Mouse (Mus musculus): ENCODE data around the gene Shc2.
A peak's percentile ranks its signal among the peaks of the same experiment; 100 is the strongest.

Gene Shc2

DNA sequence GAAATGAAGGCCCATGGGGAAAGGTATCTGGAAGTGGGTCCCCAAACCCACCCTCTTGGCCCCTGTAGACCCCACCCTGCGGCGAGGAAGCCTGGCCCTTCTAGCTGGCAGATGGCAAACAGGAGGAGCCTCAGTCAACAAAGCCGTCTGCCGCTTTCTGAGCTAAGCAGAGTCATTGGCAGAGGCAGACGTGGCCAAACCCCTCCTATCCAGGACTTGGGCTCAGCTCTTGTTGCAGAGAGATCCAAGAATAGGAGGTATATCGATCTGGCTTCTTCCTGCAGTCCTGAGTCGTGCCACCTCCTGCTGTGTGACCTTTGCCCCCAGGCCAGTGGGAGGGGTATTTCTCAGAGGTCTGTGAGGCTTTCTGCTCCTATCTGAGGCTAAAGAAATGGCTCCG lies 21.9 kb downstream of the Shc2 start:
- peak; percentile 45 for DNase-seq (ENCODE audit: low spot score)

DNA sequence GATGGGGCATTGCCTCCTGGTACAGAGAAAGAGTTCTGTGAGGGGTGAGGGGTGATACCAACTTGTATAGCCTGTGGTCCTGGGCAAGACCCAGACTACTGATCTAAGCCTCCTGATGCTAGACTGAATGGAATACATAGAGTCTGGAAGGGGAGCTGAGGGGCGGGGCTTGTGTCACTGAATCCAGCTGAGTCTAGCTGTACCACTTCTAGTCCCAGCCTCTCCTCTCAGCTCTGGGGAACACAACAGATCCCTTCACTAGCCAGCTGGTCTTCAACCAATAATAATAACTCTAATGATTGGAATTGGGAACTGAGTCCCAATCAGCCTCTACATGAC lies 23.4 kb downstream of the Shc2 start:
- DNase-seq (ENCODE audit: low spot score) = no peak

DNA sequence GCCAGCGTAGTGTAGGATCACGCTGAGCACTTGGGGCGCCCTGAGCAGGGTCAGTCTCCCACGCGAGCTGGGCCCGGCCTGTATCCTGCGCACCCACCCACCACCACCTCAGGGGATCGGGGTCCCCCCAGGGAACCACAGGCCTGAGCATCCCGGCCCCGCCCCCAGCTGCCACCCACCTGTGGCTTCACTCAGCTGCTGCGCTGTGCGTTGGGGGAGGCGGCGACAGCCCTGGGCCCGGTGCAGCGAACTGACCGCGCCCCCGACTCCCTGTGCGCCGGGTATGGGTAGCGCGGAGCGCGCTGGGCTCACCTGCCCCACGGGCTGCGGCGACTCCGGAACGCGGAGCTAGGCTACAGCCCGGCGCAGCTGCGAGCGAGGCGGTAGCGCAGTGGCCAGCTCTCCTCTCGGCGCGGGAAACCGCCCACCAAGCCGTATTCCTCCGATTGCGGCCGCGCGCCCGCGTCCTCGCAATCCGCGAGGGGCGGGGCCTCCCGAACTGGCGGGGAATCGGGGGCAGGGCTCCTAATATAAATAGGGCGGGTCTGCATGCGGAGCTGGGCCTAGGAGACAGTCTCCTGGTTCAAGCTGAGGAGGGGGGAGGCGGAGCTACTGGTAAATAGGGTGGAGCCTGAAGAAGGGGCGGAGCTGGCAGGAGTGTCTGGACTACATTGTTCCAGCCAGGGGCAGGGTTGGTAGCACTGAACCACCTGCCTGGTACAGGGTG lies 24.0 kb downstream of the Shc2 start, which contains the start of gene C2cd4c:
Gene C2cd4c (minus strand): TSS at position 448 of the 727 bp plus-strand sequence.
- peak; percentile 86 for DNase-seq (ENCODE audit: low spot score)

DNA sequence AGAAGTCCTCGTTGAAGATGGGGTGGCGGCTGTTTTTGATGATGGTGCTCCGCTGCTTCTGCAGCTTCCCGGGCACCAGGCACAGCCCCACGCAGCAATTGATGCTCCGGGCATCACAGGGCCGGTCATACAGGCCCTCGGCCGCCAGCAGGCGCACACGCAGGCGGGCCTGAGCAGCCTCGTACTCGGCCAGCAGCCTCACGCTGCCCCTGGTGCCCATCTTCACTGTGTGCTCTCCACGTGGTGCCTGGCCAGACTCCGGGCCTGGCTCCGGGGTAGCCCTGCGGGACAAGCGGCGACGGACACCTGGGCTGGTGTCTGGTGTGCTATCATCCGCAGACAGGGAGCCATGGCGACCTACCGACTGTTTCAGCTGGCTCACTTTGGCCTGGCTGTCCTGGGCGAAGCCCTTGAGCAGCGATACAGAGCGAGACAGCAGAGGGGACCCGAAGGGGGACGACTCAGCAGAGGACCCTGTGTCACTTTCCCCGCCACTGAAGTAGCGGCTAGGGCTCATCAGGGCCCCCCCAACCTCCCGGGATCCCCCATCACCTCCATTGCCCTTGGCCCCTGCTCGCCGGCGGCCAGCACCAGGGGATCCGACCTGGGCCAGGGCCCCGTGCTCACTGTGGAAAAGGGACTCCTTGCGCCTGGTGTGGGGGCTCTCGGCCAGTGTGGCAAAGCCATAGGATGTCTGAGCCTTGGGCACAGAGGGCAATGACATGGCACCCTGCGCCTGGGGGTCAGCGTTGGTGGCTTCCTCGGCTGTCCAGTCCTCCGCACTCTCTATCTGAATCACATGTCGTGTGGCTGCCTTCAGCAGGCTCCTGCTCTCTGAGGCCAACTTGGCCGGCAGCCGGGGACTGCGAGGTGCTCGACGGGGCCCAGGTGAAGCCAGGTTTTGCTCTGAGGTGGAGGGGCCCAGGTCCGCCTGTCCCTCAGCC lies 25.3 kb downstream of the Shc2 start:
- peak; percentile 66 for DNase-seq (ENCODE audit: low spot score)

DNA sequence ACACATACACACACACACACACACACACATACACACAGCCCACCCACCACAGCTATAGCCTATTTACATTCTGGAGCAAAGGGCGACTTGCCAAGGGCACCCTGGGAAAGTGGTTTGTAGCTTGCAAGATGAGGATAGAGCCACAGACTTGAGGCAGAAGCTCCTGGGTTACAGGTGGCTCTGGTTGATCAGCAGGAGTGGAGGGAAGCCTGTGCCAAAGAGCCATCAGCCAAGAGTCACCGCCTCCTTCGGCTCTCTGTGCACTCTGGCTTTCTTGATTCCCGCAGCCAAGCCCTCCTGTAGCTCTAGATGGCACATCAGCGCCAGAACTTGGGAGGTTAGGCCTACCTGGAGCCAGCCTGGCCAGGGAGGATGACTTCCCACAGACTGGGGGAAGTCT lies 26.4 kb downstream of the Shc2 start:
- no peak for DNase-seq (ENCODE audit: low spot score)

DNA sequence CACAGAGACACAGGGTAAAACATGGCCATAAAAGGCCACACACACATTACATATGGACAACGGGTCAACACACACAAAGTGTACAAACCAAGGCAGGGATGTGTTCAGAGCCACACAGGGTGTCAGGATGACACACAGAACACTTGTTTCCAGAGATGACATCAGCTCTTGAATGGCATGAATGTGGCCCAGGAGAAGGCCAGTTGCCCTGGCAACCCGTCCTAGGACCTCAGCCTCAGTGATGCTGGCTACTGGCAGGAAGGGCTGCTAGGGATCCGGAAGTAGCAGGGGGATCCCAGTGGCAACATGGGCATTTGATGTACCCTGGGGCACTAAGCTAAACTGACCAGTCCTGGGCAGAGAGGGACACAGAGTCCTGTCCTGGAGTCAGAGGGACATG lies 28.4 kb downstream of the Shc2 start:
- DNase-seq (ENCODE audit: low spot score) = no peak

DNA sequence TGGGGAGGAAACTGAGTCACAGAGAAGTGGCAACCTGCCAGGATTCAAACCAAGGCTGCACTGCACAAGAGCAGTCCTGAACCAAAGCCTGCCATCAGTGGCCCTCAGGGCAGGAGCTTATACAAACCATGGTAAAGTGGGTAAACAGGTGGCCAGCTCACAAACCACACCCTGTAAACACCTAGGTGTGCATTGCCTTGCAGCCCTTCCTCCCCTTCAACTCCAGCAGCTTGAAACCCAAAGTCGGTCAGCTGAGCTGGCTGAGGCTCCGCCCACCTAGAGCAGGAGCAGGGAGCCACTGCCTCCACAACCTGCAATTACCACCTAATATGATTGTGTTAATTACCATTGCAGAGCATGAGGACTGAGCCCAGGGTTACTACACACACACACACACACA lies 29.8 kb downstream of the Shc2 start:
- DNase-seq (ENCODE audit: low spot score) = no peak

DNA sequence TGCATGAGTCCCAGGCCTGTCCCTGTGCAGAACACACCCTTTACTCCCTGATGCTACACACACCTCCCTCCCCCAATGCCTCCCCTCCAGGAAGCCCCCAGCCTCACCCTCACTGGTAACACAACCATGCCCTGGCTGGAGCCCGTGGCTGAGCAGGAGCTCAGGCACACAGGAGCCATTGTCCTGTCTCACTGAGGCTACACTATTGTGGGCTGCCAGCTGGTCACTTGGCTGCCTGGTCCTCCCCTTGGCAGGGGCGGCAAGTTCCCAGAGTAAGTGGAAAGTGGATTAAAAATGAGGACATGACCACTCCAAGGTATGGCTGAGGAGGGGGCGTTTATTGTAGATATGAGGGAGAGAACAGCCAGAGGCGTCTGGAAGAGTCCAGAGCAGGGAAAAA lies 31.2 kb downstream of the Shc2 start:
- DNase-seq (ENCODE audit: low spot score) = no peak

DNA sequence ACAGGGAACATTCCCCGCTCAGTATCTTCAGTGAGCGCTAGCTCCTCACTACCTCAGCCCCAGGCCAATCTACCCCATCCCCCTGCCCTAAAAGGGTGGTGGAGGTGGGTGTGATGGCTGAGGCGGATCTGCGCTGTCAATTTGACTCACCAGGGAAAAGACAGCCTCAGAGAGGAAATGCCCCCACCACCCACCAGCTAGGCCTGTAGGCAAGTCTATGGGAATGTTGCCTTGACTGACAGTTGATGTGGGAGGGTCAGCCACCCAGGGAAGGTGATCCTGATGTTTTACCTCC lies 39.8 kb downstream of the Shc2 start:
- no peak for DNase-seq (ENCODE audit: low spot score)

DNA sequence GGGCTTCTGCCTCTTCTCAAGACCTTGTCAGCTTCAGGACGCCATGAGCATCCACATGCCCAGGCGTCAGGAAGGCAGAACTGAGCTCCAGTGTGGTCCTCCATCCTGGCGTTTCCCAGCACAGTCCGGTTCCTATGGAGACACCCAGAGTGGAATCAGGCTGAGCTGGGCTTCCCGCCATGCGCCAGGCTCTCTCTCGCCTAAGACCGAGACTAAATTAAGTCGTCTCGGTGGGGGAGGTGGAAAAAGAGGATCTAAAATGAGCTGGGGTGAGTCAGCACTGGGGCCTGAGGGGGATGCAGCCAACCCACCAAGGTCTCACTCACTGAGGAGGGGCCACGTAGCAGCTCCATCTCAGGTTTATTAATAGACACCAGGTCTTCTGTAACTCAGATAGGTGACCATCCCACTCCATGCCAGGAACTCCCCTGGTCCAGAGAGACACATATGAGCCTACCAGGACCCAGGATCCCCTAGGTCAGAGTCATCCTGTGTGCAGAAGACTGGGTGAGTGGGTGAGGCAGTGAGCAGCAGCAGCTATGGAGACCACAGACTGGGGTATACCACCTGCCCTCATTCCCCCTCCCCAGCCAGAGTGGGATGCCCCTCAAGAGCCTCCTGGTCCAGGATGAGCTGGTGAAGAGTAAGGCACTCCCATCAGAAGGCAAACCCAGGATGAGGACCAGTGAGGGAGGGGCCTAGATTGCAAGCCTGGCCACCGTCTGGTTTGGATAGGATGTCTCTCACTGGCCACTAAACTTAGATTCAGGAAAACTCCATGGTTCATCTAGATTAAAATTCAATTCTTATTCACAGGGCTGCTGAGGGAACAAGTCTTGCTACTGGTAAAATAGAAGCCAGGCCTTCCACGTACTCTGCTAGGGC lies 40.4 kb downstream of the Shc2 start:
- DNase-seq (ENCODE audit: low spot score) = no peak

DNA sequence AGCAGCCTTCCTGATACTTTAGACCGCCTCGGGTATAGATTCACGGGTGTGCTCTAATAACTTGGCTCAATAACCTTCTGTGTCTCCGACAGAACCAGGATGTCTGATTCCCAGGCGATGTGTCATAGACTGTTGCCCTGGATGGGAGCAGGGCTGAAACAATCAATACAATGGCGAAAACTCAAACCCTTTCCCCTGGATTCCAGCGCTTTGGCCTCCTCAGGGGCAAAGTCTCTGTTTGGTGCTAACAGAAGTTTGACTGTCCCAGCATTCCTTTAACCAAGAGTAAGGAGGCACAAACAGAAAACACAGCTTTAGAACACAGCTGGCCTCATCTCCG lies 42.2 kb downstream of the Shc2 start:
- no peak for DNase-seq (ENCODE audit: low spot score)

DNA sequence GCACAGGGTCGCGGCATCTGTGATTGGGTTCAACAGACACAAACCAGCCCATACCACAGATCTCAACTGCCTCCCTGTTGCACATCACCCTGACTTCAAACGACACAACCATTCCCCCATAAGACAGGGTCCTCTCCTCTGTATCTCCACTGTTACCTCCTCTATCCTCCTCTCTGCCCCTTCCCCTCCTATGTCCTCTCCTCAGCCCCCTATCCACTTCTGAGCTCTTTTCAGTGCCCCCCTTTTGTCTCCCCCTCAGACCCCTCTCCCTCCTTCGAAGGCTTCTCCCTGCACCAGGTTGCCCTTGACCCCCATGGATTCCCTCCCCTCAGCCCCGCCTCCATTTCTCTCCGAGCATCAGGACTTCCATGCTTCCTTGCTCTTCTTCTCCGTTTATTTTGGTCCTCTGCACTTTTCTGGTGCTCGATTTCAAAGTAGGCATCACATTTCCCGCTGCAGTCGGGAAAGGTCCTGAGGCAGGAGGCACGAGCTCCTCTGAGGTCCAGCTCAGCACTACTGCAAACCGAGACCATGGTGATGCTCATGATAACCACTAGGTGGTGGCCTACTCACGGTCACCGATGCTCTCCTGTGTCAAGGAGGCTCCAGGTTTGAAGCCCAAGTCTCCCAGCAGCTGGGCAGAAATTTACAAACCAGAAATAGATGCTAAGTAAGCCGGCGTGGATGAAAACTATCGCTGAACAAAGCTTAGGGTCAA lies 42.7 kb downstream of the Shc2 start:
- DNase-seq (ENCODE audit: low spot score) = peak; percentile 92

DNA sequence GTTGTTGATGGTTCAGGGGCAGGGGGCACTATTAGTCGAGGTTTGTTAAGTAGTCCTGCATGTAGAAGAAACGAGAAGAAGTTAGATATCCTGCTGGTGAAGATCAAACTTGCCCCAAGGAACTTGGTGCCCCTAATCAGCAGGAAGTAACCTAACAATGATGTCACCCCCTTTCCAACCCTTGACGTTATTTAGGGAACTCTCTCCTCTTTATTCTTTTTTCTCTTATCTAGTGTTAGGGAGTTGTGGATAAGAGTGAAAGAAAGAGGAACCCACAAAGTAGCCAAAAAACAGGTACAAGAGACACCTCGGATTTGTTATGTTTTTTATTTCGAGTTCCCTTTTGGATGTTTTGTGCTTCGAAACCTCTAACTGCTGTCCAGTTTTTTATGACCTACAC lies 43.6 kb downstream of the Shc2 start:
- DNase-seq (ENCODE audit: low spot score) = no peak

DNA sequence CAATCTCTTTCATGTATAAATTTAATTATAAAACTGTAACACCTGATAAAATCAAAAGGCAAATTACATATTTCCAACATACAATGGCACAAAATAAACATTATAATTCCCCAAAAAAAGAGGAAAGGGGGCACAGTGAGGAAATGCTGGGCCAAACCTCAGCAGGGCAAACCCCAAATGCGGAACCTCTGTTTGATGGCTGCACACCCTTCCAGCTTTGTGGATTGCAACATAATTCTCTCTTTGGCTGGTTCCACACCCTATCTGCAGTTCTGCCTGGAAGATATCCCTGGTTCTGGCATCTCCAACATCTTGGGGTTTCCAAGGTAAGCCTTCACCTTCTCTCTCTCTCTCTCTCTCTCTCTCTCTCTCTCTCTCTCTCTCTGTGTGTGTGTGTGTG lies 47.0 kb downstream of the Shc2 start:
- DNase-seq (ENCODE audit: low spot score) = no peak

DNA sequence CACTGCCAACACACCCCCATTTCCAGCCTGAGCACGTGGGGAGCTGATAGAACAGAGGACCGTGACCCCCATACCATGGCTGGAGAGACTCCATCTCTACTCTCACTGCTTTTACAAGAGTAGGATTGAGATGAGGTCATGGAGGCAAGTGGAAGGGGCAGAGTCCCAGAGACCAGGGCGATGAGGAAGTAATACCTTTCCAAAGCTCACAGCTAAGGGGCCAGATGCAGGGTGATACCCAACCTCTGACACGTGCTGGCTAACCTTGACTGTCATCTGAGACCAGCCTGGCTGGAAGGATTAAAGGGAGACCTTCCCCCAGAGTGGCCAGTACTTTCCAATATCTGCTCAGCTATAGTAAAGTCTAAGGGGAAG lies 50.0 kb downstream of the Shc2 start:
- no peak for DNase-seq (ENCODE audit: low spot score)

DNA sequence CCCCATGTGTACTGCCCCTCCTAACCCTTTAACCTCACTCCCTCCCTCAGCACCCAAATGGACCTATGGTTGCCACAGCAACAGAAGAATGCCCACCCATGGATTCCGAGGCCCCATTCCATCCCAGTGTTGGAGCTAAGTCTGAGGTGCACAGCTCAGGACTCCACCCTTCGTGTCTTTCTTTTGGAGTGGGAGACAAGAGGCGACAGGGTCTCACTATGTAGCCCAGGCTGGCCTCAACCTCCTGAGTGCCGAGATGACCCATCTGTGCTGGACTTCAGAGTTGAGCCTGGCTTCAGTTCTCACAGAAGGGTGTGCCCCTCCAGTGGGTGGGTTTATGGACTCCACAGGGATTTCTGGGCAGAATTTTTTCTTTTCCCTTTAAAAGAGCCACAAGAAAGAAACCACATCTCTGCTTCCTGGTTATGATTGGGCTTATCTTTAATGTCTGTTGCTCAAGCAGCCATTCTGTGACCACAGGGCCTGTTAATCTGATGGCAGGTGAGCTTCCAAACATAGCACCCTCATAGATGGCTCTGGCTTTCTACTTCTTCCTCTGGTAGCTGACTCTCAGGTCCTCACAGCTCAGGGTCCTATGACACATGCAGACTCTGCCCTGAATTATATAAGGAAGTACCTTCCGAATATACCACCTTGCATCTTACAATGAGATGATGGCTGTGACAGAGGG lies 50.5 kb downstream of the Shc2 start, which contains the start of gene Theg:
Gene Theg (minus strand): TSS at position 271 of the 691 bp plus-strand sequence.
- DNase-seq (ENCODE audit: low spot score) = no peak

DNA sequence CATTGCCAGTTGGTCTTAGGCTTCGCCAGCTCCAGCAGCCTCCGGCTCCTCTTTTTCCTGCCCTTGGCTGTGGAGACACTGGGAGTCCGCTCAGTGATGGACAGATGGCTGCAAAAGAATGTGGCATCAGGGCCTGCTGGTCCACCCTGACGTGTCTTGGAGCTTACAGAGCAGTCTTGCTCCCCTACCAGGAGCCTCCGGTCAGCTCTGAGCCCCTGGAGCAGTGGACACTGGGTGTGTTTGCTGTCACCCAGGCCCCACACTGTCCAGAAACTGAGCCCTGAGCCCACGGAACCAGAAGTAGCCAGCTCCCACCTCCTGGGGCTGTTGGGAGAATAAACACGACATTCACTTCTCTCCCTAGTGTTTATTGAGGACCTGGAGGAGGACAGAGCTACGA lies 51.5 kb downstream of the Shc2 start:
- no peak for DNase-seq (ENCODE audit: low spot score)

DNA sequence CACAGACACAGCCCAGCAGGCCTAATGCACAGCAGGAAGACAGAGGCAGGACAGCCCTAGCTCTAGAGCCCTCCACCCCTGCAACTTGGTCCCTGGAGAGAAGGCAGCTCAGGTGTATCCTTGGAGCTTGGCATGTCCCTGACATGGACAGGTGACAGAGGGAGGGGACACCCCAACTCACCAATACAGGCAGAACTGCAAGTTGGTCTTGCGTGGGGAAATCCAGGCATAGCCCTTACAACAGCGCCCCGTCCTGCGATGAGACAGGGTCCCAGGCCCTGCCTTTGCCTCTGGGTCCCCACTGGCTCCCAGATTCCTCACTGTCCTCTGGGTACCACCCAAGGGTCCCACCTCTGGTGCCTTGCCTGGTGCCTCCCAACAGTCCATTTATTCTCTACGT lies 52.0 kb downstream of the Shc2 start:
- no peak for DNase-seq (ENCODE audit: low spot score)

DNA sequence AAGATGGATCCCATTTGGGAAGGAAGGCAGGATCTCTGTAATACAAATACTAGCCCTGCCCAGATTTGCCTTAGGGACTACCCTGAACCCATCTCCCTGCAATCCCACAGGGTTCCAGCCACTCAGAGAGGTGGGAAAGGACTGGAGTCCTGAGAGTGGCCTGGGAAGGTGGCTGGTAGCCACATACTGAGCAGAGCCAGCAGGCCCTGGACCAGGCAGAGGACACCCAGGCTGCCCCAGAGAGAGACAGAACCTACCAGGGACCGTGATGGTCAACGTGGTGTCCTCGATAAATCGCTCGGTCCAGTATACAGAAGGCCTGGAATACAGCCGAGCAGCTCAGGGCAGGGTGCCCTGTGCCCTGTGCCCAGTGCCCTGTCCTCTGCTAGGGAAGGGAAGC lies 52.6 kb downstream of the Shc2 start:
- no peak for DNase-seq (ENCODE audit: low spot score)

DNA sequence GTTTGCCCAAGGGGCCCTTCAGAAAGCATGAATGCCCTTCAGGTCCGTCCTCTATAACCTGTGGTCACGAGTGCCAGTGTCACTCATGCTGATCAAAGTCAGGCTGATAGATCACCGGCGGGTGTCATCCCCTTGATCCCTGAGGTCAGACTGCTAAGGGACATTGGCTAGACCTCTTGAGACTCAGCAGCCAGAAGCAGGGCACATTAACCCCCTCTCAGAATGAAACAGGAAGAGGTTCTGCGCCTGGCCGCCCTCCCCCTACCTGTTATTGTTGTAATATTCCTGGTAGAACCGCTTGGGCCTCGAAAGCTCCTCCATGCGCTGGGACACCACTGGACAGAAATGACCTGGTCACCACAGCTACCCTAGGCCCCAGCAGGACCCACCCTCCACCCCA lies 53.3 kb downstream of the Shc2 start:
- DNase-seq (ENCODE audit: low spot score) = no peak

DNA sequence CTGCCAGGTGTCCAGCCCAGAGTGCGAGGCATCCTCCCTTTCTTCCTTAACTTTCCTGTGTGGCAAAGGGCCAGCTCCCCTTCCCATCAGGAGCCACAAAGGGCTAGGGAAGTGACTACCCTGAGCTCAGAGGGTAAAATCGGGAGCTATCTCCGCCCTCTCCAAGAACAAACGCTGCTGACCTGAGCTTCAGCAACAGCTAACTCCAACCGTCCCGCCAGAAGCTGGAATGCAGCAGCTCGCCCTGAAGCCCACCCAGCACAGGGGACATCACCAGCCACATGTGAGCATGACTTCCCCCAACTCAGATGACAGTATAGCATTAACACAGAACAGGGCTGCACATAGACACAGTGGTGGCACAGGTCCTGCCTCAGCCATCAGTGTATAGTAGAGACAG lies 53.7 kb downstream of the Shc2 start:
- DNase-seq (ENCODE audit: low spot score) = no peak

DNA sequence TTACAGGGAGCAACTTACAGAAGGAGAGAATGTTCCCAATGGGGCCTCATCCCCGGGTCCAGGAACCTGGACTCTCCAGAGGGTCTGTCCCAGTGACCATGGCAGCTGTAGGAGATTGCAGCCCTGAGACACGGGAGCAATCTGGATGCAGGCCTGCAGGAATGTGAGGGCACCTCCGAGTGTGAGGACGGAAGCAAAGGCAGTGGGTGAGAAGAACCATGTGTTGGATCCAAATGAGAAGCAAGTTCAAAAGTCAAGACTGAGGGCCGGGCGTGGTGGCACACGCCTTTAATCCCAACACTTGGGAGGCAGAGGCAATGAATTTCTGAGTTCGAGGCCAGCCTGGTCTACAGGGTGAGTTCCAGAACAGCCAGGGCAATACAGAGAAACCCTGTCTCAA lies 56.2 kb downstream of the Shc2 start:
- DNase-seq (ENCODE audit: low spot score) = no peak
